Comparison of ENCODE assay signal across 28 mouse cellular contexts in the genomic region with DNA sequence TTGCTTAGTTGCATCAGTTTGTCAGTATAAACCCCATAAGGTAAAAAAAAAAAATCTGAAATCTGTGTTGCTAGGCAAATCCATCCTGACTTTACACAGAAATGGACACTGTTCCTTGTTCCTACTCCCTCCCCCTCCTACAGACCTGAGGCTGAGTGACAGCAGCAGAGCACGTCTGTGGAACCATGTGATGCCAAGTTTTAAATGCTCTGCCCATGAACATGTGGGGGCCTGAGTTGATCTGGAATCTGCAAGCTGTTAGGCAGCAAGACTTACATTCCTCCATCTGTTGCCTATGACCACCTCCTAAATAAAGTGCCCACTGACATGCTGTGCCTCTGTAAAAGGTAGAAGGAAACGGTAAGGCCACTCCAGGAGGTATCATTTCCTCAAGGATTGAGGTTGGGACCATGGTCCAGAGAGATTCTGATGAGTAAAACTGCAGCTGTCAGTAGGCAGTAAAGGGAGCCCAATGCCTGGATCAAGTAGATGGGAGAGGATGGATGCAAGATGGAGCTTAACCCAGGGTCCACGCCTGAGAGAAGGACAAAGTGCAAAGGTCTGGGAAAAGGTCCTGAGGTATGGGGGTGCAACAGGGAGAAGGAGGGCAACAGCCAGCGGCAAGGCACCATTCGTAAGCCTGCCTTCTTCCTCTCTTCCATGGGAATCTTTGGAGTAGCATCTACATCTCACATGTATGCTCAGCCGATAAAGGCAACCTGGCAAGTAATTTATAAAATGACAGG.
A peak's percentile ranks its signal among the peaks of the same experiment; 100 is the strongest.
DNase-seq lines count a peak whose midpoint lies in the region; ATAC-seq lines count a peak whose summit lies in the region.
"Had no signal": no experiment of that assay in that cellular context is flagged by ENCODE, and none has a peak within 500 bp of the region (broad histone marks: within the 10 kb centered on the region; RNA-seq: fewer than 3 reads in every experiment).

No protein-coding gene starts in this region.

- no peak overlapping the region for H3K27ac ChIP-seq in embryonic facial prominence, embryonic 11.5 days (replicated peaks; ENCODE audit: low read depth, low read length)
- H3K27ac ChIP-seq in embryonic facial prominence, embryonic 10.5 days (replicated peaks), result no peak overlapping the region
- peak overlapping the region; percentile 72 for H3K27ac ChIP-seq in limb, embryonic 12.5 days
- no peak overlapping the region for H3K27ac ChIP-seq in hindbrain, embryonic 11.5 days (ENCODE audit: low read depth, low read length)
- H3K27ac ChIP-seq: embryonic facial prominence, embryonic 13.5 days; forebrain, embryonic 10.5 days; heart, adult 2 months; heart, embryonic 10.5 days; heart, embryonic 13.5 days; hindbrain, embryonic 13.5 days had no signal

- H3K4me1 ChIP-seq in embryonic facial prominence, embryonic 11.5 days (ENCODE audit: control insufficient read depth, insufficient read depth, low read length), result no peaks in the 10 kb centered on the region
- H3K4me1 ChIP-seq in embryonic facial prominence, embryonic 10.5 days, result peaks cover 7% of the 10 kb centered on the region
- H3K4me1 ChIP-seq in limb, embryonic 12.5 days (replicated peaks), result peaks cover 29% of the 10 kb centered on the region
- H3K4me1 ChIP-seq in hindbrain, embryonic 11.5 days (replicated peaks; ENCODE audit: control insufficient read depth, insufficient read depth, low read length), result no peaks in the 10 kb centered on the region
- H3K4me1 ChIP-seq: forebrain, embryonic 10.5 days; heart, embryonic 10.5 days had no signal

- no peaks in the 10 kb centered on the region for H3K9me3 ChIP-seq in embryonic facial prominence, embryonic 11.5 days (replicated peaks; ENCODE audit: control insufficient read depth, low read length)
- no peaks in the 10 kb centered on the region for H3K9me3 ChIP-seq in embryonic facial prominence, embryonic 10.5 days
- H3K9me3 ChIP-seq in limb, embryonic 12.5 days, result no peaks in the 10 kb centered on the region
- H3K9me3 ChIP-seq in hindbrain, embryonic 11.5 days (ENCODE audit: control insufficient read depth, low read length), result no peaks in the 10 kb centered on the region
- H3K9me3 ChIP-seq: embryonic facial prominence, embryonic 13.5 days; forebrain, embryonic 10.5 days; heart, embryonic 10.5 days; heart, embryonic 13.5 days; hindbrain, embryonic 13.5 days had no signal

- H3K4me3 ChIP-seq in embryonic facial prominence, embryonic 11.5 days (ENCODE audit: low read depth, low read length), result no peak overlapping the region
- no peak overlapping the region for H3K4me3 ChIP-seq in embryonic facial prominence, embryonic 10.5 days
- no peak overlapping the region for H3K4me3 ChIP-seq in limb, embryonic 12.5 days (replicated peaks)
- no peak overlapping the region for H3K4me3 ChIP-seq in hindbrain, embryonic 11.5 days (ENCODE audit: low read depth, low read length)
- H3K4me3 ChIP-seq: embryonic facial prominence, embryonic 13.5 days; forebrain, embryonic 10.5 days; heart, adult 2 months; heart, embryonic 10.5 days; heart, embryonic 13.5 days; hindbrain, embryonic 13.5 days had no signal

- H3K4me2 ChIP-seq in embryonic facial prominence, embryonic 11.5 days (ENCODE audit: low read depth, low read length), result no peak overlapping the region
- no peak overlapping the region for H3K4me2 ChIP-seq in limb, embryonic 12.5 days
- H3K4me2 ChIP-seq in hindbrain, embryonic 11.5 days (replicated peaks; ENCODE audit: low read depth, low read length), result no peak overlapping the region
- H3K4me2 ChIP-seq: embryonic facial prominence, embryonic 13.5 days; heart, embryonic 13.5 days; hindbrain, embryonic 13.5 days had no signal

- H3K9ac ChIP-seq in embryonic facial prominence, embryonic 11.5 days (replicated peaks; ENCODE audit: low read length), result no peak overlapping the region
- no peak overlapping the region for H3K9ac ChIP-seq in limb, embryonic 12.5 days (replicated peaks)
- H3K9ac ChIP-seq in hindbrain, embryonic 11.5 days (ENCODE audit: low read depth, low read length), result no peak overlapping the region
- H3K9ac ChIP-seq: embryonic facial prominence, embryonic 13.5 days; forebrain, postnatal 0 days; heart, embryonic 13.5 days; hindbrain, embryonic 13.5 days had no signal

- DNase-seq in embryonic facial prominence, embryonic 11.5 days (ENCODE audit: low spot score), result peak; percentile 28
- DNase-seq in embryonic facial prominence, embryonic 10.5 days (ENCODE audit: low spot score), result no peak
- peak; percentile 35 for DNase-seq in 3T3-L1 (ENCODE audit: low read depth, low spot score)
- peak; percentile 56 for DNase-seq in forelimb bud, embryonic 11.5 days (ENCODE audit: low read depth, low spot score)
- DNase-seq in spleen, adult 18-20 months, result no peak
- DNase-seq in hindbrain, embryonic 11.5 days (ENCODE audit: low spot score), result no peak
- no peak for DNase-seq in urinary bladder, postnatal 14 days (ENCODE audit: low spot score)
- DNase-seq: adrenal gland, adult 8-10 months; adrenal gland, postnatal 36 days; cerebellum, adult 2 months; cerebellum, adult 9-11 months; cerebellum, postnatal 36 days; embryo, embryonic 11 days; forebrain, postnatal 0 days; gastrocnemius, postnatal 25 days; heart, adult 2 months; heart, postnatal 14 days; kidney, adult 2 months had no signal

- no peaks in the 10 kb centered on the region for H3K36me3 ChIP-seq in embryonic facial prominence, embryonic 11.5 days (replicated peaks; ENCODE audit: control insufficient read depth, insufficient read depth, low read depth, low read length)
- H3K36me3 ChIP-seq in embryonic facial prominence, embryonic 10.5 days (replicated peaks), result no peaks in the 10 kb centered on the region
- H3K36me3 ChIP-seq in limb, embryonic 12.5 days, result no peaks in the 10 kb centered on the region
- H3K36me3 ChIP-seq in hindbrain, embryonic 11.5 days (ENCODE audit: control insufficient read depth, insufficient read depth, low read length), result no peaks in the 10 kb centered on the region
- H3K36me3 ChIP-seq: embryonic facial prominence, embryonic 13.5 days; forebrain, embryonic 10.5 days; heart, embryonic 10.5 days; heart, embryonic 13.5 days; hindbrain, embryonic 13.5 days had no signal

- no peak for ATAC-seq in embryonic facial prominence, embryonic 11.5 days (replicated peaks; ENCODE audit: insufficient number of reproducible peaks, low FRiP score, low TSS enrichment, low read depth)
- peak; percentile 73; the same call in 1 of the 2 replicates for ATAC-seq in limb, embryonic 12.5 days (ENCODE audit: insufficient number of reproducible peaks, insufficient read depth, low FRiP score, low TSS enrichment, low read depth)
- no peak for ATAC-seq in hindbrain, embryonic 11.5 days (ENCODE audit: low FRiP score)
- ATAC-seq: activated CD4-positive, CD25-positive, alpha-beta regulatory T cell, adult 4 months; CD4-positive, CD25-positive, alpha-beta regulatory T cell, adult 4 months; forebrain, embryonic 14.5 days; intestine, postnatal 0 days had no signal

- H3K27me3 ChIP-seq in embryonic facial prominence, embryonic 11.5 days (ENCODE audit: control insufficient read depth, insufficient read depth, low read length), result no peaks in the 10 kb centered on the region
- H3K27me3 ChIP-seq in embryonic facial prominence, embryonic 10.5 days (replicated peaks; ENCODE audit: low read depth, poor library complexity, severe bottlenecking), result no peaks in the 10 kb centered on the region
- H3K27me3 ChIP-seq in limb, embryonic 12.5 days, result 0 out of 2 replicates have a peak, but pooled peaks cover 3% of the 10 kb centered on the region
- H3K27me3 ChIP-seq in hindbrain, embryonic 11.5 days (ENCODE audit: control insufficient read depth, insufficient read depth, low read length), result no peaks in the 10 kb centered on the region
- H3K27me3 ChIP-seq: embryonic facial prominence, embryonic 13.5 days; heart, embryonic 13.5 days; hindbrain, embryonic 13.5 days had no signal

- 68% methylated on average over 6 of the region's 6 CpGs for WGBS in embryonic facial prominence, embryonic 11.5 days
- WGBS in embryonic facial prominence, embryonic 10.5 days, result 76% methylated on average over 6 of the region's 6 CpGs
- WGBS in limb, embryonic 12.5 days, result 42% methylated on average over 6 of the region's 6 CpGs
- WGBS in hindbrain, embryonic 11.5 days, result 77% methylated on average over 6 of the region's 6 CpGs

Comparison
In these comparisons a context has a peak if more than half of its experiments do, and no peak if none do; other contexts are left out.
1. DNase-seq: peak in embryonic facial prominence, embryonic 11.5 days (single experiment), 3T3-L1 (single experiment) and forelimb bud, embryonic 11.5 days (single experiment); none in embryonic facial prominence, embryonic 10.5 days (single experiment), spleen, adult 18-20 months (0 of 2), hindbrain, embryonic 11.5 days (single experiment) and urinary bladder, postnatal 14 days (single experiment).